Mouse (Mus musculus) brown adipose tissue, adult 24 weeks (tissue): ENCODE measurements around the gene Casp4. TPM values are rescaled to one million over a fixed set of nuclear protein-coding genes. Genes with fewer than 3 reads are reported as not detected.

Experiments
- H3K27ac ChIP-seq: fragments of 200-500 bp; replicated peaks from 2 replicates; pipeline ENCODE4 v1.5.1; 2012; ENCODE audit warnings: low read depth, mild to moderate bottlenecking, low read length
- H3K4me1 ChIP-seq: fragments of 200-500 bp; 2 replicates; pipeline ENCODE4 v1.6.1; 2012; ENCODE audit warnings: low read length, mixed read lengths; ENCODE audit not compliant: control insufficient read depth, insufficient read depth, insufficient read length
- H3K4me3 ChIP-seq: fragments of 200-500 bp; 2 replicates; pipeline ENCODE4 v1.5.1; 2012; ENCODE audit warnings: low read depth, mild to moderate bottlenecking, low read length, moderate library complexity; ENCODE audit not compliant: insufficient read depth
- polyA plus RNA-seq: library from polyadenylated mRNA; stranded (reverse); fragments of >200 nt; gene quantifications from 2 replicates; pipeline ENCODE4 v1.2.4, GENCODE M21; 2012; ENCODE audit not compliant: missing spikeins, insufficient read depth, insufficient read length

Gene Casp4
- polyA plus RNA-seq, 1 experiment, result 1.4 TPM

GRCm38 (mm10) chr9:5343092-5343491 is 34.5 kb downstream of the Casp4 start:
- Histone ChIP-seq H3K4me3 (no peak overlapping the region), H3K27ac (no peak overlapping the region), H3K4me1 (no peaks in the 10 kb centered on the region)

GRCm38 (mm10) chr9:5344090-5344489 is 35.5 kb downstream of the Casp4 start:
- no peaks in the 10 kb centered on the region for H3K4me1 ChIP-seq
- no peak overlapping the region for H3K27ac ChIP-seq
- no peak overlapping the region for H3K4me3 ChIP-seq

- Histone ChIP-seq H3K27ac (peak within 1 kb of the TSS; percentile 47), H3K4me1 (no peaks in the 10 kb centered on the region), H3K4me3 (peak within 1 kb of the TSS; percentile 47)
Measured at GRCm38 (mm10) chr9:5345291-5345898, 36.8 kb downstream of the Casp4 start, which contains the start of gene Casp12. TSS of gene Casp12 (plus strand) at chr9:5345430.

- H3K4me3 ChIP-seq, result no peak overlapping the region
- no peak overlapping the region for H3K27ac ChIP-seq
- H3K4me1 ChIP-seq, result no peaks in the 10 kb centered on the region
Measured at GRCm38 (mm10) chr9:5347381-5347780, 38.8 kb downstream of the Casp4 start.

GRCm38 (mm10) chr9:5353673-5354072 is 45.0 kb downstream of the Casp4 start:
- Histone ChIP-seq H3K4me3 (no peak overlapping the region), H3K4me1 (no peaks in the 10 kb centered on the region), H3K27ac (no peak overlapping the region)

- Histone ChIP-seq H3K4me1 (no peaks in the 10 kb centered on the region), H3K4me3 (no peak overlapping the region), H3K27ac (no peak overlapping the region)
Measured at GRCm38 (mm10) chr9:5356801-5357200, 48.2 kb downstream of the Casp4 start.

Other genes with a start within 250 kb of the Casp4 start
- 3.2 and 4.5 TPM in 2 replicates for gene Casp1, start 10.3 kb upstream of the Casp4 start, polyA plus RNA-seq
- gene Casp12, start 36.6 kb downstream of the Casp4 start, polyA plus RNA-seq, result 7.6 and 9.3 TPM in 2 replicates